Mouse (Mus musculus): ENCODE data around the gene Slit2.
A peak's percentile ranks its signal among the peaks of the same experiment; 100 is the strongest.

Slit2 gene

GRCm38 (mm10) chr5:48230430-48231080 lies 247.6 kb downstream of the Slit2 start:
- no peak for DNase-seq (ENCODE audit: low spot score)

- DNase-seq (ENCODE audit: low spot score) = peak; percentile 23
Measured at GRCm38 (mm10) chr5:48234728-48235127, 251.8 kb downstream of the Slit2 start.

GRCm38 (mm10) chr5:48235270-48235669 lies 252.3 kb downstream of the Slit2 start:
- no peak for DNase-seq (ENCODE audit: low spot score)

GRCm38 (mm10) chr5:48240751-48241150 lies 257.8 kb downstream of the Slit2 start:
- DNase-seq (ENCODE audit: low spot score) = peak; percentile 56

GRCm38 (mm10) chr5:48248327-48248726 lies 265.4 kb downstream of the Slit2 start:
- DNase-seq (ENCODE audit: low spot score) = no peak

- DNase-seq (ENCODE audit: low spot score) = no peak
Measured at GRCm38 (mm10) chr5:48277561-48277960, 294.6 kb downstream of the Slit2 start.

- no peak for DNase-seq (ENCODE audit: low spot score)
Measured at GRCm38 (mm10) chr5:48301186-48301585, 318.2 kb downstream of the Slit2 start.

GRCm38 (mm10) chr5:48315057-48315602 lies 332.2 kb downstream of the Slit2 start:
- peak; percentile 33 for DNase-seq (ENCODE audit: low spot score)

- DNase-seq (ENCODE audit: low spot score) = no peak
Measured at GRCm38 (mm10) chr5:48320597-48320996, 337.7 kb downstream of the Slit2 start.

GRCm38 (mm10) chr5:48326221-48326620 lies 343.3 kb downstream of the Slit2 start:
- no peak for DNase-seq (ENCODE audit: low spot score)

GRCm38 (mm10) chr5:48327652-48328051 lies 344.7 kb downstream of the Slit2 start, which contains the start of gene 5730480H06Rik:
Gene 5730480H06Rik (plus strand): TSS chr5:48327952.
- no peak for DNase-seq (ENCODE audit: low spot score)

GRCm38 (mm10) chr5:48329751-48330150 lies 346.8 kb downstream of the Slit2 start:
- DNase-seq (ENCODE audit: low spot score) = no peak

GRCm38 (mm10) chr5:48330817-48331216 lies 347.9 kb downstream of the Slit2 start:
- DNase-seq (ENCODE audit: low spot score) = no peak

GRCm38 (mm10) chr5:48331441-48331840 lies 348.5 kb downstream of the Slit2 start:
- no peak for DNase-seq (ENCODE audit: low spot score)

GRCm38 (mm10) chr5:48333407-48333806 lies 350.5 kb downstream of the Slit2 start:
- no peak for DNase-seq (ENCODE audit: low spot score)

- DNase-seq (ENCODE audit: low spot score) = no peak
Measured at GRCm38 (mm10) chr5:48333884-48334513, 351.1 kb downstream of the Slit2 start.

GRCm38 (mm10) chr5:48340808-48341433 lies 358.0 kb downstream of the Slit2 start:
- no peak for DNase-seq (ENCODE audit: low spot score)

- DNase-seq (ENCODE audit: low spot score) = peak; percentile 80
Measured at GRCm38 (mm10) chr5:48345095-48345982, 362.4 kb downstream of the Slit2 start.

GRCm38 (mm10) chr5:48345983-48346648 lies 363.2 kb downstream of the Slit2 start:
- DNase-seq (ENCODE audit: low spot score) = no peak

GRCm38 (mm10) chr5:48349309-48349708 lies 366.4 kb downstream of the Slit2 start:
- DNase-seq (ENCODE audit: low spot score) = no peak

Measured in MN1 (cell line).